Mouse (Mus musculus) G1E (cell line): ENCODE data around the gene Arel1.

Experiments
- CTCF ChIP-seq: IDR thresholded peaks from 2 replicates; pipeline ENCODE4 v1.5.1; 2012; ENCODE audit warnings: low read depth, low read length, inconsistent platforms, mixed read lengths
- GATA1 ChIP-seq: IDR thresholded peaks from 2 replicates; pipeline ENCODE4 v1.6.1; 2012; ENCODE audit warnings: borderline replicate concordance, low read length, inconsistent platforms, mixed read lengths
- POLR2AphosphoS5 ChIP-seq: IDR thresholded peaks from 2 replicates; pipeline ENCODE4 v1.6.1; 2012; ENCODE audit warnings: low read depth, low read length, inconsistent platforms; ENCODE audit not compliant: insufficient replicate concordance

- TF ChIP-seq CTCF = no peak
- TF ChIP-seq POLR2AphosphoS5 = no peak
- no peak for TF ChIP-seq GATA1
Observed at GRCm38 (mm10) chr12:84893648-84894628, 76.8 kb downstream of the Arel1 start.
